Comparison of ENCODE assay signal across 8 mouse cellular contexts in the genomic region with DNA sequence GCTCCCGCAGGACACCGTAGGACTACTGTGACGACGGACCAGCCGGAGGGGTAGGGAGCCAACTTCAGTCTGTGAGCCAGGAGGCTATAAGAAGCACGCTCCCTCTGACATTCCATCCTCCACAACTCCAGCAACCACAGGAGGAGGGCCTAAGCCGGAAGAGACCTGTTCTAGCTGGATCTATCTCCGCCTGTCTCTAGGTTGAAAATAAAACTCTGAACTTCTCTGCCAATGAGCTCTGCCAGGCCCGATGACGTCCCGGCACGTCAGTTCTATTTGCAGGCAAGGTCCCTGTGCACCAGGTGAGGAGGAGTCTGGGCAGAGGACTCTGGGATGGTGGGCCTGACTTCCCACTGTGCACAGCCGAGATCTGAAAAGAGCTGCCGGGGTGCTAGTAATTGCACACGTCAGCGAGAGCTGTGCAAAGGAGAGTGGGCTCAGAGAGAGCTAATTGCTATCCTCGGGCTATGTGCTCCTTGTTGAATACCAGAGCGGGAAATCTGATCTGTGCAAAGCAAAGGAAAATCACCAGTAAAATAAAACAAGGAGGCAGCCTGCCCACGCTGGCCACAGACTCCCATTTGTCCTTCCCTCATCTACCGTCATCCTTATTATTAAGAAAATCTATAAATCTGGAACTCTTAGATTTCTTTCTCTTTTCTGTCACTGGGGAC. TPM values are rescaled to one million over a fixed set of nuclear protein-coding genes. Genes with fewer than 3 reads are reported as not detected.
A peak's percentile ranks its signal among the peaks of the same experiment; 100 is the strongest.
DNase-seq lines count a peak whose midpoint lies in the region; ATAC-seq and TF ChIP-seq lines count a peak whose summit lies in the region.

No protein-coding gene starts in this region.

- TF ChIP-seq CTCF in lung, embryonic 14.5 days (IDR thresholded peaks at IDR 0.05; ENCODE audit: low read depth): no peak

- peak; percentile 80 for DNase-seq in MN1 (ENCODE audit: low spot score)
- DNase-seq in cerebellum, adult 9-10 months: peak; percentile 90
- DNase-seq in frontal cortex, adult 2 months (ENCODE audit: extremely low spot score in 1 of 2, low spot score in 1 of 2): peak; percentile 83 to 90
- DNase-seq in hindbrain, embryonic 10.5 days (ENCODE audit: low spot score): peak; percentile 85
- DNase-seq in layer of hippocampus, adult 9-11 months: peak; percentile 86
- DNase-seq in lung, embryonic 14.5 days: peak; percentile 84
- DNase-seq in thymus, postnatal 25 days: peak; percentile 41

- no peaks in the 10 kb centered on the region for H3K27me3 ChIP-seq in hindbrain, embryonic 10.5 days (ENCODE audit: insufficient read depth, poor library complexity, severe bottlenecking)
- H3K27me3 ChIP-seq in lung, embryonic 14.5 days (ENCODE audit: insufficient read depth, low read length): no peaks in the 10 kb centered on the region
- H3K27me3 ChIP-seq in neural tube, embryonic 15.5 days (replicated peaks): no peaks in the 10 kb centered on the region

- H3K27ac ChIP-seq in hindbrain, embryonic 10.5 days: peak overlapping the region; percentile 92
- peak overlapping the region; percentile 98 for H3K27ac ChIP-seq in lung, embryonic 14.5 days (ENCODE audit: low read depth)
- H3K27ac ChIP-seq in neural tube, embryonic 15.5 days (replicated peaks): peak overlapping the region; percentile 89

- H3K4me3 ChIP-seq in hindbrain, embryonic 10.5 days: peak overlapping the region; percentile 49
- H3K4me3 ChIP-seq in lung, embryonic 14.5 days (ENCODE audit: low read depth, low read length): peak overlapping the region; percentile 23
- H3K4me3 ChIP-seq in neural tube, embryonic 15.5 days (replicated peaks): peak overlapping the region; percentile 33

- ATAC-seq in lung, embryonic 14.5 days (ENCODE audit: insufficient read depth): peak; percentile 75
- peak; percentile 89 for ATAC-seq in neural tube, embryonic 15.5 days (ENCODE audit: low FRiP score)

- peaks cover 7% of the 10 kb centered on the region for H3K36me3 ChIP-seq in hindbrain, embryonic 10.5 days
- no peaks in the 10 kb centered on the region for H3K36me3 ChIP-seq in lung, embryonic 14.5 days (ENCODE audit: insufficient read depth)
- H3K36me3 ChIP-seq in neural tube, embryonic 15.5 days: no peaks in the 10 kb centered on the region

- H3K4me2 ChIP-seq in lung, embryonic 14.5 days: peak overlapping the region; percentile 63
- H3K4me2 ChIP-seq in neural tube, embryonic 15.5 days: peak overlapping the region; percentile 63

- 2% methylated on average over 20 of the region's 20 CpGs for WGBS in hindbrain, embryonic 10.5 days
- WGBS in lung, embryonic 14.5 days: 9% methylated on average over 20 of the region's 20 CpGs
- 4% methylated on average over 20 of the region's 20 CpGs for WGBS in neural tube, embryonic 15.5 days

- peak overlapping the region; percentile 45 for H3K9ac ChIP-seq in lung, embryonic 14.5 days
- peak overlapping the region; percentile 48 for H3K9ac ChIP-seq in neural tube, embryonic 15.5 days (replicated peaks)

- H3K9me3 ChIP-seq in hindbrain, embryonic 10.5 days: peaks cover 2% of the 10 kb centered on the region; the same call in 1 of the 2 replicates
- no peaks in the 10 kb centered on the region for H3K9me3 ChIP-seq in lung, embryonic 14.5 days (ENCODE audit: low read depth, low read length)
- H3K9me3 ChIP-seq in neural tube, embryonic 15.5 days (replicated peaks): no peaks in the 10 kb centered on the region

- peaks cover 64% of the 10 kb centered on the region for H3K4me1 ChIP-seq in hindbrain, embryonic 10.5 days (replicated peaks)
- peaks cover 39% of the 10 kb centered on the region for H3K4me1 ChIP-seq in lung, embryonic 14.5 days (ENCODE audit: insufficient read depth)
- H3K4me1 ChIP-seq in neural tube, embryonic 15.5 days: peaks cover 49% of the 10 kb centered on the region

RNA-seq across cellular contexts. Expression of gene Maml3, which starts 58.7 kb away (rescaled TPM):
- polyA plus RNA-seq in frontal cortex, adult 2 months (2012; rRNA removed): 5.6 and 6.0 TPM in 2 replicates
- 5.6 and 5.9 TPM in 2 replicates for polyA plus RNA-seq in hindbrain, embryonic 10.5 days (2016; fragmentation: Nextera tagmentation; extraction: Ambion mirVana)
- polyA plus RNA-seq in lung, embryonic 14.5 days (2014; fragmentation: Nextera tagmentation; extraction: Ambion mirVana): 8.4 and 9.1 TPM in 2 replicates
- 7.6 and 8.3 TPM in 2 replicates for polyA plus RNA-seq in neural tube, embryonic 15.5 days (2015; fragmentation: Nextera tagmentation; extraction: Ambion mirVana)

Comparison
In these comparisons a context has a peak if more than half of its experiments do, and no peak if none do; other contexts are left out.
1. Peak in every context shown above with its lines: DNase-seq, ATAC-seq, H3K4me3 ChIP-seq and H3K27ac ChIP-seq.